Mouse (Mus musculus) CD4-positive, CD25-positive, alpha-beta regulatory T cell, adult 9 weeks (primary cell): ENCODE data around the gene Exosc7. TPM values are rescaled to one million over a fixed set of nuclear protein-coding genes. Genes with fewer than 3 reads are reported as not detected.

Experiments
- polyA plus RNA-seq: library from polyadenylated mRNA; unstranded; fragments of 100-300 nt; shearing (Covaris generic); gene quantifications from one replicate; pipeline ENCODE4 v1.2.1, GENCODE M21; 2017

The Exosc7 gene
- 119 TPM for polyA plus RNA-seq

DNA sequence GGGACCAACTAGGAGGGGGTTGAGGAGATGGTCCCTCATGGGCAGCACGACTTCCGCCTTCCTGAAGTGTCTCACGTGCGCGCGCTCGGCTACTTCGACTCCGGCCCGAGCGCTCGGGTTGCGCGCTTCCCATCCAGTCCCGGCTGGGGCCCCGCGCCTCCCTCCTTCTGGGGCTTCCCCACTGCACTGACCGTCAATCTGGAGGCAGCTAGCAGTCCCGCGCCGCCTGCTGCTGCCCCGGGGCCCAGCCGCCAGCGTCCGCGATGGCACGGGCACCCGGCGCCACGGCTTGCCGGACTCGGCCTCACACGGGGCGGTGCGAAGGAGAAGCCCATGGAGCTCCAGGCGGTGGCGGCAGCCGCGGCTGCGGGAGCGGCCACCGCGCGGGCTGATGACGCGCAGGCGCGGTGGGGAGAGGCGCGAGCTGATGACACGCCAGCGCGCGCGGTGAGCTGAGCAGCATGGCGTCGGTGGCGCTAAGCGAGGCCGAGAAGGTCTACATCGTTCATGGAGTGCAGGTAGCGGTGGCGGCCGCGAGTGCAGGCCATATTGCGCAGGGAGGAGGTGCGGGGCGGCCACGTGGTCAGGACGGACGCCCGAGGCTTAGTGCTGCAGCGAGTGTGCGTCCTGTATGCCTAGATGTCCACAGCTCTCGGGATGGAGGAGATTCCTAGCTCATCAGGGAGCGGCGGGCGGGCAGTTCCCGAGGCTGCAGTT, at the start of gene Exosc7, which contains the start of gene Zdhhc3:
Gene Exosc7 (plus strand): TSS at position 411 of the 717 bp plus-strand sequence.
Gene Zdhhc3 (minus strand): TSS at position 401 of the 717 bp plus-strand sequence.

GRCm38 (mm10) chr9:123150241-123151020, 37.4 kb downstream of the Exosc7 start, which contains the start of gene Clec3b:
TSS of gene Clec3b (plus strand) at chr9:123150946.

Other genes with a start within 250 kb of the Exosc7 start
- 109 TPM for gene Zfp445, start 247.2 kb upstream of the Exosc7 start, polyA plus RNA-seq
- gene Zkscan7, start 227.5 kb upstream of the Exosc7 start, polyA plus RNA-seq, result 4.9 TPM
- gene Zfp105, start 190.1 kb upstream of the Exosc7 start, polyA plus RNA-seq, result not detected
- gene 1110059G10Rik, start 162.2 kb upstream of the Exosc7 start, polyA plus RNA-seq, result 37.2 TPM
- gene Kif15, start 162.2 kb upstream of the Exosc7 start, polyA plus RNA-seq, result 6.5 TPM
- 13.7 TPM for gene Tmem42, start 91.9 kb upstream of the Exosc7 start, polyA plus RNA-seq
- gene Tgm4, start 78.5 kb upstream of the Exosc7 start, polyA plus RNA-seq, result 0.93 TPM
- 10.9 TPM for gene Zdhhc3, start within 50 bp of the Exosc7 start, polyA plus RNA-seq
- gene Clec3b, start 37.7 kb downstream of the Exosc7 start, polyA plus RNA-seq, result not detected
- gene Cdcp1, start 102.8 kb downstream of the Exosc7 start, polyA plus RNA-seq, result 3.7 TPM
- 0.53 TPM for gene Tmem158, start 147.5 kb downstream of the Exosc7 start, polyA plus RNA-seq